Mouse (Mus musculus) intestine, embryonic 14.5 days (tissue): ENCODE measurements around the gene Arcn1. TPM values are rescaled to one million over a fixed set of nuclear protein-coding genes. Genes with fewer than 3 reads are reported as not detected.

Experiments
- ATAC-seq: fragments of 200-750 bp; cut with Nextera tagmentation; replicated peaks from 2 replicates; pipeline ENCODE4 v1.8.0; 2017; ENCODE audit warnings: low read depth, moderate number of reproducible peaks, moderate TSS enrichment, moderate library complexity; ENCODE audit not compliant: low FRiP score, low TSS enrichment
- DNase-seq: peaks from one replicate; pipeline ENCODE4 v3.0.0-alpha.2; 2018; ENCODE audit warnings: low spot score
- H3K27ac ChIP-seq: fragments of 300-500 bp; sonication (generic); 2 replicates; pipeline ENCODE4 v1.5.1; 2014; ENCODE audit warnings: low read depth, mild to moderate bottlenecking, control low read depth
- H3K27me3 ChIP-seq: fragments of 300-500 bp; sonication (generic); replicated peaks from 2 replicates; pipeline ENCODE4 v1.6.1; 2014; ENCODE audit warnings: low read length, control low read depth; ENCODE audit not compliant: control insufficient read depth, insufficient read depth
- H3K36me3 ChIP-seq: fragments of 300-500 bp; sonication (generic); 2 replicates; pipeline ENCODE4 v1.6.1; 2014; ENCODE audit warnings: low read length, control low read depth; ENCODE audit not compliant: control insufficient read depth, insufficient read depth
- H3K4me1 ChIP-seq: fragments of 300-500 bp; sonication (generic); replicated peaks from 2 replicates; pipeline ENCODE4 v1.6.1; 2014; ENCODE audit warnings: low read length, control low read depth, mixed read lengths; ENCODE audit not compliant: control insufficient read depth, insufficient read depth
- H3K4me2 ChIP-seq: fragments of 300-500 bp; sonication (generic); 2 replicates; pipeline ENCODE4 v1.6.1; 2014; ENCODE audit warnings: low read length
- H3K4me3 ChIP-seq: fragments of 300-500 bp; sonication (generic); 2 replicates; pipeline ENCODE4 v1.5.1; 2014; ENCODE audit warnings: low read depth, low read length, control low read depth, mixed read lengths
- H3K9ac ChIP-seq: fragments of 300-500 bp; sonication (generic); 2 replicates; pipeline ENCODE4 v1.6.1; 2014; ENCODE audit warnings: mild to moderate bottlenecking, low read length
- H3K9me3 ChIP-seq: fragments of 300-500 bp; sonication (generic); 2 replicates; pipeline ENCODE4 v1.6.1; 2016; ENCODE audit warnings: low read length, control low read depth; ENCODE audit not compliant: control insufficient read depth
- WGBS: fragments of 180-500 bp; shearing (Covaris S2); extraction: QIAGEN DNeasy Blood & Tissue Kit; methylation state at CpG from one replicate; pipeline ENCODE4 v1.1.7; 2014; 5-methylcytosine and 5-hydroxymethylcytosine counted together
- polyA plus RNA-seq: library from polyadenylated mRNA; unstranded; fragments of >200 nt; fragmentation: Nextera tagmentation; extraction: Ambion mirVana; gene quantifications from 2 replicates; pipeline ENCODE4 v1.2.1, GENCODE M21; 2014

The Arcn1 gene
- polyA plus RNA-seq, 1 experiment from 2014 or later, result 188 TPM

DNA sequence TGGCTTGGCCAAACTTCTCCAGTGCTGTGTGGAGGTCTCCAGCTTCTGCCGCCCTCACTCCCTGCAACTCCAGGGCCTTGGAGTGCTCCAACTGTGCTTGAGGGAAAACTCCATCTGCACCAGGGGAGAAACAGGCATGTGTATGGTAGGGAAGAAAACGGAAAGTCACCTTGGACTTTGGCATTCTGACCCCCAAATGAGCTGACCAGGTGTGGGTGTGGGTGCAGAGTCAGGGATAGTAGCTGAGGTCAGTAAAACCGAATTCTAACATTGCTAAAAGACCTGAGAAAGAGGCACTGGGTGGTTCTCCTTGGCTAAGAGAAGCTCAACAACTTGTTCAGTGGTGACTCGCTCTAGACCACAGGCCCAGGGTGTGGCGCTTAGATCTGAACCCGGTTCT, 34.0 kb upstream of the Arcn1 start:
- 77% methylated on average over 6 of the region's 6 CpGs for WGBS
- no peak for DNase-seq
- Histone ChIP-seq H3K9me3 (no peaks in the 10 kb centered on the region), H3K4me1 (peaks cover 5% of the 10 kb centered on the region), H3K27ac (no peak overlapping the region), H3K9ac (no peak overlapping the region), H3K4me3 (no peak overlapping the region), H3K4me2 (no peak overlapping the region), H3K27me3 (peaks cover 7% of the 10 kb centered on the region; the same call in 1 of the 2 replicates), H3K36me3 (peaks cover 21% of the 10 kb centered on the region)
- no peak for ATAC-seq

DNA sequence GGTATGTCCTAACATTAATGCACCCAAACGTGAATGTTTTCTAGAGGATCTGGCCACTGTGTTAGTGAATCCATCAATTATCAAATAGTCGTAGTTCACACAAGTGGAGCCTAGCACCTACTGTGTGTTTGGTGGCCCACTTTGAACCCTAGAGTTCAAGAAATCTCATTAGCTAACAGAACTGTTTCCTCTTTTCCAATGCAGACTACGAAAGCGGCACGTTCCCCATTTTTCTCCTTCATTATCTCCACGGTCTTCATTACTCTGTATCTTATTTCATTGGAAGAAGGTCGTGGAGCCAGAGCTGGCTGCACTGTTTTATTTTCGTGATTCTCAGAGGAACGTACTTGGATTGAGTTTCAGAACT, 32.3 kb upstream of the Arcn1 start:
- 37% methylated on average over 9 of the region's 9 CpGs for WGBS
- peak overlapping the region; percentile 55; the same call in 1 of the 2 replicates for H3K27ac ChIP-seq

DNA sequence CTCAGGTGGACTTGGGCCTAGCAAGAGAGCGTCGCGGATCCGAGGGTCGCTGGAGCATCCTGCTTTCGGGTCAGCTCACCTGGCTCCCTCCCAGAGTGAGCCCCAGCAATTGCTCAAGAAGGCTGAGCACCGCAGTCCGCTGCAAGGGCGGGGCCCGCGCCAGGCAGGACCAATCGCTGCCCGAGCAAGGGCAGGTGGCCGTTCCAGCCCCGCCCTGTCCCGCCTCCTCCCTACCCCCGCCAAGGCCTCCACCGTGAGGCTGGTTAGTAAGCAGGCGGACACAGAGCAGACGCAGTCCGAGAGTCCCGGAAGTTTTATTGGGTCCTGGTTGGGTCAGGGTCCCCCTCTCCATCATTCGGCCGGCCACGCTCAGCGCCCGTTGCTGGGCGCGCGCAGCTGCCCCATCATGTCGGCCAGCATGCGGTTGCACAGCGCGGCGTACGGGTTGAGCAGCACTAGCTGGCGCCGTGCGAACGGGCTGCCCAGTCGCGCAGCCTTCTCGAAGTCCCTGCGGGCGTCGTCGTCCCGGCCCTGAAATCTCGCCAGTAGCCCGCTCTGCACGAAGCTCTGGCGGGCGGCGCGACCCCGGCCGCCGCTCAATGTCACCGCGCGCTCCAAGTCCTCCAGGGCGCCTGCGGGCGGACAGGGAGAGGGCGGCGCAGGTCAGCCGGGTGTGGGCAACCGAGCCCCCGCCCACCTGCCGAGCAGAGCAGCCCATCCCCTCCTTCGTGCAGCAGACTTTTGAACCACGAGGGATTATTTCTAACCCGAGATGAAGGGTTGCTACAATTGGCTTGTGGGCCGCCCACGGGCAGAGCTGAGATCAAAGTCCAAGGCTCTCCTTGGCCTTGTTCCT, 31.7 kb upstream of the Arcn1 start, which contains the start of gene Tmem25:
Gene Tmem25 (minus strand): TSS at position 206 of the 856 bp plus-strand sequence.
- Histone ChIP-seq H3K4me3 (peak within 1 kb of the TSS; percentile 63), H3K9ac (peak within 1 kb of the TSS; percentile 54), H3K4me1 (peaks cover 5% of the 10 kb centered on the region), H3K9me3 (no peaks in the 10 kb centered on the region), H3K27me3 (peaks cover 7% of the 10 kb centered on the region; the same call in 1 of the 2 replicates), H3K4me2 (peak within 1 kb of the TSS; percentile 88), H3K36me3 (no peaks in the 10 kb centered on the region; the same call in 1 of the 2 replicates), H3K27ac (peak within 1 kb of the TSS; percentile 83)
- DNase-seq (peak; percentile 92), ATAC-seq (peak; percentile 96)
- WGBS, result under 1% methylated on average over 75 of the region's 75 CpGs

More for the DNA sequence above, 32.3 kb upstream of the Arcn1 start:
- Histone ChIP-seq H3K4me2 (peak overlapping the region; percentile 88), H3K4me1 (peaks cover 5% of the 10 kb centered on the region), H3K9me3 (no peaks in the 10 kb centered on the region), H3K4me3 (peak overlapping the region; percentile 63; the same call in 1 of the 2 replicates), H3K36me3 (peaks cover 4% of the 10 kb centered on the region), H3K9ac (no peak overlapping the region), H3K27me3 (peaks cover 7% of the 10 kb centered on the region; the same call in 1 of the 2 replicates)
- DNase-seq (no peak), ATAC-seq (no peak)

DNA sequence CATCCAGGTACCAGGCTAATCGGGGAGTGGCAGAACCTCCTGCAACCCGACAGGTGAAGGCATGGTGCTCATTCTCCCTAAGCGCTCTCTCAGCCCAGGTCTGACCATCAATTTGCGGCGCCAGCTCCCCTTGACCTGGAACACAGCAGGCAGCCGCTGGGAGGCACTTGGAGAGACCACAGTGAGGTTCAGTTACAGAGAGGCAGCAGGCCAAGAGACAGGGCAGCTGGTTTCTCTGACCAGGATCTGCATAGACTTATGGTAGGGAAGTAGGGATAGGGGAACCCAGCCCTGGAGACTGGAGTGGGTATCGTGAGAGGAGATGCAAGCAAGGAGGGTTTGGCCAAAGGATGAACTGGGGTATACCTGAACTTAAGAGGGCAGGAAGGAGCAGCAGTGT, 30.7 kb upstream of the Arcn1 start:
- ATAC-seq (no peak), DNase-seq (no peak)
- H3K4me2 ChIP-seq, result peak overlapping the region; percentile 88
- no peak overlapping the region for H3K27ac ChIP-seq
- peaks cover 7% of the 10 kb centered on the region; the same call in 1 of the 2 replicates for H3K27me3 ChIP-seq
- H3K4me1 ChIP-seq, result peaks cover 5% of the 10 kb centered on the region
- H3K36me3 ChIP-seq, result no peaks in the 10 kb centered on the region
- H3K4me3 ChIP-seq, result no peak overlapping the region
- H3K9me3 ChIP-seq, result no peaks in the 10 kb centered on the region
- 38% methylated on average over 7 of the region's 7 CpGs for WGBS
- H3K9ac ChIP-seq, result no peak overlapping the region

DNA sequence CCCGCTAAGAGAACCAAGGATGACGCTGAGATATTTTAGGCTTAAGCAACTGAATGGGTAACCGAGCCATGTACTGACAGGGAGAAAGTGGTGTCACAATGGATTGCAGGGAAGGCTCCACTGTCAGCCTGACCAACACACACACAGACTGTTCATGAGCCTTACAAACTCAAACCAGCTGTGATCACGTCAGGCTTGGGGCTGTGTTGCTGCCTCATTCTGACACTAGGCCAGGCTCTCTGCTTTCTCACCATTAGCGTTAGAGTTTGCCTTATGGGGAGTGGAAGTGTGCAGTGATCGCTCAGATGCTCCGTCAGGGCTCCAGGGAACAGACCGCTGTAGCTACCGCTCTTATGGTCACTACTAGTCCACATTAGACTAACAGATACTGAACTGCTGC, 25.2 kb upstream of the Arcn1 start:
- no peak for DNase-seq
- H3K36me3 ChIP-seq, result peaks cover 43% of the 10 kb centered on the region
- 75% methylated on average over 9 of the region's 9 CpGs for WGBS
- 0 out of 2 replicates have a peak, but pooled peaks cover under 1% of the 10 kb centered on the region for H3K27me3 ChIP-seq
- no peak overlapping the region for H3K4me2 ChIP-seq
- no peaks in the 10 kb centered on the region for H3K9me3 ChIP-seq
- H3K4me3 ChIP-seq, result no peak overlapping the region
- H3K9ac ChIP-seq, result no peak overlapping the region
- H3K27ac ChIP-seq, result no peak overlapping the region
- no peaks in the 10 kb centered on the region for H3K4me1 ChIP-seq
- ATAC-seq, result no peak

DNA sequence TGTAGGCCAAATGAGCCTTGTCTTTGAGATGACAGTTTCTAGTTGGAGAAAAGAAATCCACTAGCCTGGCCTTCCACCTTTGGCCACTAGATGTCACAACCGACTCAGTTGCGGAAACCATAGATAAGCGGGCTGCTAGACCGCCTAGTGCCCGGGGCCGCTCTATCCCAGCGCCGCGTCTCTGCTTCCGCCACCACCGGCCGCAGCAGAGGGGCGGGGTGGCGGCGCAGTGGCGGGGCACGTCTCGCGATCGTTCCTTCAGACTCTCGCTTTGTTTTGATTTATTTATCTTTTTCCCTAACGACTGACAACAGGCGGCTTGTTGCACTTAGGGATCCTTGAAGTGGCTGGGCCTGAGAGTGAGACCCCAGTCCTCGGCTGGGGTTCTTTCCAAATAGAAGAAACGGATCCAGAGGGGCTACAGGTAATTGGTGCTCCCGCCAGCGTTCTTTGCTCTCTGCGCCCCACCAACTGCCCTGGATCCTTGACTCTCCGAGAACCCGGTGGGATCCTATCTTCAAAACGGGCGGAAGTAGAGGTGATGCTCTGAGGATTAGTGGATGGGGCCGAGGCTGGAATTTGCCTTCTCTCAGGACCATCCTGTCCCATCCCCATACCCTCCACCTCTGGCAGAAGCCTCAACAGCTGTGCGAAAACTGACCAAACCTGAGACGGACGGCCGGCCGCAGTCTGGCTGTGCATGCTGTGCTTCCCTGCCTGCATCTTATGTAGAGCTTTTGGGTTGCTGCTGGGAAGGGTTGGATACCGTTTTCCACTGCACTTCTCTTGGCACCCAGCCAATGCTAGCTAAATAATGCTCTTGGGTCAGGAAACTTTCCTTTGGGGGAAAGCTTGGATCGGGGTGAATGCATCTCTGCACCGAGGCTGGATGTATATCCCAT, 5.4 kb upstream of the Arcn1 start:
- H3K4me1 ChIP-seq, result no peaks in the 10 kb centered on the region
- ATAC-seq, result peak; percentile 99
- WGBS, result under 1% methylated on average over 41 of the region's 41 CpGs
- peak overlapping the region; percentile 82 for H3K4me3 ChIP-seq
- no peaks in the 10 kb centered on the region for H3K27me3 ChIP-seq
- DNase-seq, result peak; percentile 96
- peak overlapping the region; percentile 75 for H3K4me2 ChIP-seq
- H3K9me3 ChIP-seq, result no peaks in the 10 kb centered on the region
- peaks cover 11% of the 10 kb centered on the region; the same call in 1 of the 2 replicates for H3K36me3 ChIP-seq
- peak overlapping the region; percentile 92 for H3K27ac ChIP-seq
- peak overlapping the region; percentile 91 for H3K9ac ChIP-seq

DNA sequence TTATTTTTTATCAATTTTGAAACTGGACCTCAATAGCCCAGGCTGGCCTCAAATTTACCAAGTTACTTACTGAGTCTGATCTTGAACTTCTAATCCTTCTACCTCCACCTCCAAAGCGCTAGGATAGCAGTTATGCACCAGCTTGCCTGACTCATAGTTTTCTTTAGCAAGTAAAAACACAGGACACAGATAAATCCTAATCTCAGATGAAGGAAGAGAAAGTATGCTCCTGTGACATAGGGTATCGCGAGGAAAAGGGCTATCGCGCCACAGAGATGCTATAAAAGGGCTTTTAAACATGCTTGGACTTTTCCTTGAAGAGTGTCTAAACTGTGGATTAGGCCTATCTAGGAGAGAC, 4.7 kb upstream of the Arcn1 start:
- Histone ChIP-seq H3K4me3 (no peak overlapping the region), H3K27ac (0 out of 2 replicates have a peak overlapping the region, but pooled peaks have one; percentile 29), H3K9me3 (no peaks in the 10 kb centered on the region), H3K9ac (no peak overlapping the region), H3K4me1 (no peaks in the 10 kb centered on the region), H3K4me2 (peak overlapping the region; percentile 75; the same call in 1 of the 2 replicates), H3K27me3 (no peaks in the 10 kb centered on the region), H3K36me3 (peaks cover 11% of the 10 kb centered on the region; the same call in 1 of the 2 replicates)
- no peak for ATAC-seq
- WGBS, result 17% methylated on average over 5 of the region's 5 CpGs
- no peak for DNase-seq

DNA sequence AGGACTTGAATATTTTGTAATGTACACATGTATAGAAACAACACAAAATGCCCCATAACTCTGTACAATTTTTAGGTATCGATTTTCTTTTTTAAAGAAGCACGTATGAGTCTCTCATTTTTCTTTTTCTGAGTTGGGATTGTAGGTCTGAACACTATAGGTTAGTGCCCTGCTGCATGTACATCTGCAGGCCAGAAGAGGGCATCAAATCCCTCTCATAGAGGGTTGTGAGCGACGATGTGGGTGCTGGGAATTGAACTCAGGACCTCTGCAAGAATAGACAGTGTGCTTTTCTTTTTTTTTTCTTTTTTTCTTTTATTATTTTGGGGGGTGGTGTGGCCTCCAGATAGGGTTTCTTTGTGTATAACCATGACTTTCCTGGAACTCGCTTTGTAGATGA, 3.7 kb upstream of the Arcn1 start:
- Histone ChIP-seq H3K36me3 (peaks cover 11% of the 10 kb centered on the region; the same call in 1 of the 2 replicates), H3K4me3 (no peak overlapping the region), H3K9ac (no peak overlapping the region), H3K27me3 (no peaks in the 10 kb centered on the region), H3K4me2 (no peak overlapping the region), H3K9me3 (no peaks in the 10 kb centered on the region), H3K4me1 (peaks cover 2% of the 10 kb centered on the region; the same call in 1 of the 2 replicates), H3K27ac (no peak overlapping the region)
- DNase-seq, result no peak
- ATAC-seq, result no peak
- WGBS, result 90% methylated on average over 5 of the region's 5 CpGs
